Mouse (Mus musculus) hindbrain, embryonic 13.5 days (tissue): ENCODE measurements around the gene Dyrk3. TPM values are rescaled to one million over a fixed set of nuclear protein-coding genes. Genes with fewer than 3 reads are reported as not detected.
A peak's percentile ranks its signal among the peaks of the same experiment; 100 is the strongest.

Source experiments
- ATAC-seq: fragments of 200-750 bp; cut with Nextera tagmentation; 2 replicates; pipeline ENCODE4 v1.8.0; 2017; ENCODE audit warnings: moderate TSS enrichment; ENCODE audit not compliant: low FRiP score
- H3K27ac ChIP-seq: fragments of 300-500 bp; sonication (generic); 2 replicates; pipeline ENCODE4 v1.5.1; 2015; ENCODE audit warnings: inconsistent platforms, mild to moderate bottlenecking, moderate library complexity
- H3K27me3 ChIP-seq: fragments of 300-500 bp; sonication (generic); 2 replicates; pipeline ENCODE4 v1.6.1; 2015; ENCODE audit warnings: mild to moderate bottlenecking, inconsistent platforms
- H3K36me3 ChIP-seq: fragments of 300-500 bp; sonication (generic); 2 replicates; pipeline ENCODE4 v1.6.1; 2015; ENCODE audit warnings: mild to moderate bottlenecking, inconsistent platforms
- H3K4me1 ChIP-seq: fragments of 300-500 bp; sonication (generic); replicated peaks from 2 replicates; pipeline ENCODE4 v1.6.1; 2015; ENCODE audit warnings: inconsistent platforms
- H3K4me2 ChIP-seq: fragments of 300-500 bp; sonication (generic); 2 replicates; pipeline ENCODE4 v1.6.1; 2015; ENCODE audit warnings: inconsistent platforms, mild to moderate bottlenecking, moderate library complexity
- H3K4me3 ChIP-seq: fragments of 300-500 bp; sonication (generic); 2 replicates; pipeline ENCODE4 v1.5.1; 2015; ENCODE audit warnings: mild to moderate bottlenecking, inconsistent platforms
- H3K9ac ChIP-seq: fragments of 300-500 bp; sonication (generic); 2 replicates; pipeline ENCODE4 v1.6.1; 2015; ENCODE audit warnings: mild to moderate bottlenecking, inconsistent platforms
- H3K9me3 ChIP-seq: fragments of 300-500 bp; sonication (generic); 2 replicates; pipeline ENCODE4 v1.6.1; 2016; ENCODE audit warnings: inconsistent platforms
- WGBS: fragments of 180-500 bp; shearing (Covaris S2); methylation state at CpG from one replicate; pipeline ENCODE4 v1.1.7; 2015; 5-methylcytosine and 5-hydroxymethylcytosine counted together
- polyA plus RNA-seq: library from polyadenylated mRNA; unstranded; fragments of >200 nt; fragmentation: Nextera tagmentation; extraction: Ambion mirVana; gene quantifications from 2 replicates; pipeline ENCODE4 v1.2.1, GENCODE M21; 2015

Dyrk3 gene
- polyA plus RNA-seq, 1 experiment from 2014 or later = 15.6 TPM

DNA sequence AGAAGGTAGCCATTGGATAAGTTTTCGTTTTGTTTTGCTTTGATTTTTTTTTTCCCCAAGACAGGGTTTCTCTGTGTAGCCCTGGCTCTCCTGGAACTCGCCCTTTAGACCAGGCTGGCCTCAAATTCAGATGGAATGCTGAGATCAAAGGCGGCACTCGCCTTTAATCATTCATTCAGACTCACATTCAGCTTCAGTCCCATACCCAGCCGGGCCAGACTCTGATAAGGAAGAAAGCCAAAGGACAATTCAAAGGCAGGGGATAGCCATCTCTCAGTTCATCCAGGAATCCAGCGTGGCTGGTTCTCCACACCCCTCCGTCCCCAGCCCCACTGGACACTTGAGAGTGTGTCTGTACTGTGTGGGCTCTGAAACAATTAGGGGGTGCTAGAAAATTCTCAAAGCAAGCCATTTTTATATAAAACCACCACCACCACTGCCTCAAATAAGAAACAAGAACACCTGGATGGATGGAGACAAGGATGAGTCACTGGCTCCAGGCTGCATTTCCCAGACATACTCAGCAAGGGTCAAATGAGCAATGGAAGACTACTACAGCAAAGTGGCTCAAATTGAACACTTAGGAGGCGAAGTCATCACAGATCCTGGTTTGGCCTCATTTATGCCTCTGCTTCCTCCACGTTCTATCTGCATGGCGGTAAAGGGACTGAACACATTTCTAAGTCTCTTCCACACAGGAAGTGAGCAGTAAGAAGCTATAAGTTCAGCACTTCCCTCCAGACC, 14.4 kb downstream of the Dyrk3 start:
- ATAC-seq = no peak

DNA sequence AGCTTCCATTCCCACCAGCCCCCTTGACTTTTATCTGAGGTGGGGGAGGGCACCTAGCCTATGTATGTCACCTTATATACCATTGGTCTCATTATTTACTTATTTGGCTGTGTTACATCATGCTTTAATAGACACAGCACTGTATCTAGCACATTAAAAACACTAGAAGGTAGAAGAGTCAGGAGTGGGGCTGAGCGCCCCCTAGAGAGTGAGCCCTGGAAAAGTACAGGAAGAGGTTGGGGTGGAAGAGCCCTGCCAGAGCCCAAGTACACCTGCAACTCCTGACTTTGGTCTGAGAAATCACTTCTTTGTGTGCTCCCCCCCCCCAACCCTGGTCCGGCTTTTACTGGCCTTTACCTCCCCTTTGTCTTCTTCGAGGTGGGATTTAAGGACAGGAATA, 16.2 kb downstream of the Dyrk3 start:
- Histone ChIP-seq H3K27ac (no peak overlapping the region), H3K36me3 (peaks cover 3% of the 10 kb centered on the region), H3K4me2 (no peak overlapping the region), H3K27me3 (no peaks in the 10 kb centered on the region), H3K4me1 (peaks cover 4% of the 10 kb centered on the region), H3K4me3 (no peak overlapping the region), H3K9ac (no peak overlapping the region), H3K9me3 (no peaks in the 10 kb centered on the region)
- no peak for ATAC-seq
- 40% methylated on average over 3 of the region's 3 CpGs for WGBS

More for the DNA sequence above, 14.4 kb downstream of the Dyrk3 start:
- no peaks in the 10 kb centered on the region for H3K27me3 ChIP-seq
- H3K4me2 ChIP-seq = no peak overlapping the region
- peaks cover 19% of the 10 kb centered on the region for H3K36me3 ChIP-seq
- H3K27ac ChIP-seq = no peak overlapping the region
- H3K4me1 ChIP-seq = no peaks in the 10 kb centered on the region
- 70% methylated on average over 10 of the region's 10 CpGs for WGBS
- no peak overlapping the region for H3K4me3 ChIP-seq
- no peak overlapping the region for H3K9ac ChIP-seq
- H3K9me3 ChIP-seq = no peaks in the 10 kb centered on the region

DNA sequence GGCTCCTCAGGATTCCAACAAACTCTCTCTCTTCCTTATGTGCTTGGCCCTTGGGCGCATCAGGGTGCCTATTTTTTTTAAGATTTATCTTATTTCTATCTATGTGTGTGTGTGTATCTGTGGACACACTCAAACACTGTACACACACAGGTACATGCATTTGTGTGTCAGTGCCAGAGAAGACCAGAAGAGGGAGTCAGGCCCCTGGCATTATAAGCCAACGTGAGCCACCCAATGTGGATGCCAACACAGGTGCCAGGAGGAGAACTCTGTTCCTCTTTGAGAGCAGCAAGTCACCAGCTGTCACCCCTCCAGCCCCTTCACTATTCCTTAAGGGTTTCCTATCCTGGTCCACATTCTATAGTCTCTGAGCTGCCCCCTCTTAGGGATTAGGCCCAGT, 19.1 kb downstream of the Dyrk3 start:
- Histone ChIP-seq H3K4me2 (no peak overlapping the region), H3K36me3 (no peaks in the 10 kb centered on the region), H3K4me3 (no peak overlapping the region), H3K4me1 (peaks cover 10% of the 10 kb centered on the region), H3K9ac (no peak overlapping the region), H3K27ac (no peak overlapping the region), H3K9me3 (no peaks in the 10 kb centered on the region), H3K27me3 (0 out of 2 replicates have a peak, but pooled peaks cover 4% of the 10 kb centered on the region)
- 64% methylated on average over 2 of the region's 2 CpGs for WGBS
- no peak for ATAC-seq

DNA sequence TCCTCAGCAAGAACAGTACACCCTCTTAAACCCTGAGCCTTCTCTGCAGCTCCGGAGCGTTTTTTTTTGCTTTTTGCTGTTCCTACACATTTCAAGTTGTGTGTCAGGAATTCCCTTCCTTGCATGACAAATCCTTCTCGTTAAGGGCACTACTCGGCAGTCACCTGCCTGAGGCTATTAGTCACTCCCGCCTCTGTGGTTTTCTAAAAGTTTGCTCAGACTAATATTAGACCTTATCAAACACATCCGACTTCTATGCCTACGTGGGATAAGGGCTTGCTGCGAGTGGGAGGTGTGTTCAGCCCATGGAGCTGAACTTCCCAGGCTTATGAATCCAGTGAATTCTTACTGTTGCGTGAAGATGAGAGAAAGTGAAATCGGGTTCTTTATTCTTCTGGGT, 19.6 kb downstream of the Dyrk3 start:
- Histone ChIP-seq H3K4me3 (no peak overlapping the region), H3K4me2 (no peak overlapping the region), H3K36me3 (no peaks in the 10 kb centered on the region), H3K9ac (no peak overlapping the region), H3K27me3 (0 out of 2 replicates have a peak, but pooled peaks cover 4% of the 10 kb centered on the region), H3K27ac (no peak overlapping the region), H3K9me3 (no peaks in the 10 kb centered on the region), H3K4me1 (peaks cover 10% of the 10 kb centered on the region)
- no peak for ATAC-seq
- WGBS = 79% methylated on average over 10 of the region's 10 CpGs

DNA sequence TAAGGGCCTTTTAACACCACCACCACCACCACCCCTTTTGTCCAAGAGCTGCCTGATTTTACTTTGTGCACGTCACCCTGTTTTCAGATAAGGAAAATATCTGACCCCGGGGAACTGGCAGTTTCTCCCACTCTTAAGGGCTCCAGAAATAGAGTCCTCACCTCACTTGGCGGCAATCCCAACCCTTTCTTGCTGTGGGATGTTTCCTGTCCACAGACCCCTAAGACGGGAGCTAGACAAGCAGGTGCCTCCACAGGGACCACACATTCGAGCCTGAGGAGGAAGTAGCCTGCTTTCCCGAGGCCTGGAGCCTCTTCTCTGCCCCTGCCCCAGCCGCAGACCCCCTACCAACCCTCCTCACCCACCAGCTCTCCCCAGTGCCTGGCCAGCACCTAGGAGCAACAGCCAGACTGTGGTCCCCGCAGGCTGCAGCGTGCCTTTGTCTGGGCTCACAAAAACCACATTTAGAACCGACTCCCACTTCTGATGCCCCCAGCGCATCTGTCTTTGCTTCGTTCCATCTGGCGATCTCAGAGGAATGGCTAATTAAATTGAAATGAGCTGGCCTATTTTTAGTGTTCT, 21.6 kb downstream of the Dyrk3 start:
- Histone ChIP-seq H3K4me1 (peaks cover 10% of the 10 kb centered on the region), H3K27me3 (0 out of 2 replicates have a peak, but pooled peaks cover 4% of the 10 kb centered on the region), H3K9me3 (no peaks in the 10 kb centered on the region), H3K4me3 (no peak overlapping the region), H3K9ac (peak overlapping the region; percentile 7; the same call in 1 of the 2 replicates), H3K4me2 (no peak overlapping the region), H3K36me3 (no peaks in the 10 kb centered on the region), H3K27ac (peak overlapping the region; percentile 81)
- peak; percentile 55 for ATAC-seq
- 48% methylated on average over 13 of the region's 13 CpGs for WGBS

DNA sequence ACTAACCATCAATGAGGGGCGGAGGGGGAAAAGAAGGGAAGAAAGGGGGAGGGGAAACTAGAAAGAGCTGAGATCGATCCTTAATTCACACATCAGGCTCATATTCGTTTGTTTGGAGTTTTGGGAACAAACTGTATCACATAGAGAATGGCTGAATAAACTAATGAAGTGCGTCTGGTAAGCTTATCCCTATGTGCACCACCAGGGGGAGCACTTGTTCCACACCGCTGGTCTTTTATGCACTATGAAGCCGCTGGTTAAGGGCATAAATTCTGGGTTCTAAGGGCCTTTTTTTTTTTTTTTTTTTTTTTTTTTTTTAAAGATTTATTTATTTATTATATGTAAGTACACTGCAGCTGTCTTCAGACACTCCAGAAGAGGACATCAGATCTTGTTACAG, 22.2 kb downstream of the Dyrk3 start:
- no peak overlapping the region for H3K9ac ChIP-seq
- H3K4me3 ChIP-seq = no peak overlapping the region
- 0 out of 2 replicates have a peak, but pooled peaks cover 4% of the 10 kb centered on the region for H3K27me3 ChIP-seq
- H3K4me2 ChIP-seq = no peak overlapping the region
- H3K27ac ChIP-seq = no peak overlapping the region
- H3K36me3 ChIP-seq = no peaks in the 10 kb centered on the region
- WGBS = 18% methylated on average over 6 of the region's 6 CpGs
- peak; percentile 20 for ATAC-seq
- peaks cover 10% of the 10 kb centered on the region for H3K4me1 ChIP-seq
- H3K9me3 ChIP-seq = no peaks in the 10 kb centered on the region

DNA sequence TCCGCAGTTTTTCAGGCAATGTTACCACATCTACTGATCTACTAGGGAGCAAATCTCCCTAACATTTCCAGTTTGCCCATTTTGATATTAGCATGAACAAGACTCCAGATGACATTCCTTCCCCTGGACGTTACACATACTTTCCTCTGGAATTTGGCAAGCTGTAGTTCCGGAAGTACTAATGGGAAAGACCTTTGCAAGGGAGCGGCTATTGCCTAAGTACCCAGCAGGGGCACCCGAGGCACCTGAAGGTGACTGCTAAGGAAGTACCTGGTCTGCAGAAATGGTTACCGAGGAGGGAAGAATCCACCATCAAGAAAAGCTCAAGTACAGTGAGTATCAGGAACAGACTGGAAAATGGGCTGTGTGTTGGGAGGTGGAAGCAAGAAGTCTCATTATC, 25.6 kb downstream of the Dyrk3 start:
- Histone ChIP-seq H3K9me3 (no peaks in the 10 kb centered on the region), H3K36me3 (no peaks in the 10 kb centered on the region), H3K4me1 (peaks cover 10% of the 10 kb centered on the region), H3K9ac (no peak overlapping the region), H3K27ac (no peak overlapping the region), H3K4me2 (no peak overlapping the region), H3K4me3 (no peak overlapping the region), H3K27me3 (0 out of 2 replicates have a peak, but pooled peaks cover 4% of the 10 kb centered on the region)
- 48% methylated on average over 6 of the region's 6 CpGs for WGBS
- ATAC-seq = no peak

DNA sequence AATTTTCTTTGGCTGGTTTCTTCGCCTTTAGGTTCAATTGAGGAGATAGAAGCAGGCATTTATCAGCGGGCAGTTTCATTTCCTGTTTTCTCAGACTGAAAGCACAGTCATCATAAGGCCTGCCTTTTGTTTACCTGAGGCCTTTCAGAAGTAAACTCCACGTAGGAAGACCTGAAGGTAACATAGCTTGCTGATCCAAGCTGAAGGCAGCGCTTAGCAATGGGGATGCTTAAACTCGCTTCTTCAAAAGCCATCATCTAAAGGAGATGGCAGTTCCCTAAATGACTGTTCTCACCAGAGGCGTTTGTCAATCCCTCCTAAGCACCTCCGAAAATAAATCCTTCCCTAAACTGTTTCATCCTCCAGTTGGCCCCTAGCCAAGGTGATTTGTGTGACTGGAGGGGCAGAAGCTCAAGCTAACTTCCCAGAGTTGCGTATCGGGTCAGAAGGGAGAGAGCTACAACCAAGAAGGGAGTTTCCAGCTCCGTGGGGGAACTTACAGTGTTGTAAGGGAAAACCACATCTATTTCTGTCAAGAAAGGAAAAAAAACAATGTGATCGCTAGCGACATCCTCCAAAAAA, 27.5 kb downstream of the Dyrk3 start:
- Histone ChIP-seq H3K27me3 (0 out of 2 replicates have a peak, but pooled peaks cover 4% of the 10 kb centered on the region), H3K9ac (no peak overlapping the region), H3K4me1 (no peaks in the 10 kb centered on the region; the same call in 1 of the 2 replicates), H3K27ac (no peak overlapping the region), H3K4me2 (no peak overlapping the region), H3K36me3 (no peaks in the 10 kb centered on the region), H3K4me3 (no peak overlapping the region), H3K9me3 (no peaks in the 10 kb centered on the region)
- no peak for ATAC-seq
- 82% methylated on average over 12 of the region's 12 CpGs for WGBS

- Histone ChIP-seq H3K9ac (no peak overlapping the region), H3K27me3 (0 out of 2 replicates have a peak, but pooled peaks cover 4% of the 10 kb centered on the region), H3K9me3 (no peaks in the 10 kb centered on the region), H3K27ac (no peak overlapping the region), H3K4me2 (no peak overlapping the region), H3K4me1 (no peaks in the 10 kb centered on the region; the same call in 1 of the 2 replicates), H3K4me3 (no peak overlapping the region), H3K36me3 (no peaks in the 10 kb centered on the region)
- 65% methylated on average over 10 of the region's 10 CpGs for WGBS
- no peak for ATAC-seq
Measured at GRCm38 (mm10) chr1:131107575-131108308, 30.4 kb downstream of the Dyrk3 start.

- H3K9me3 ChIP-seq = no peaks in the 10 kb centered on the region
- no peaks in the 10 kb centered on the region for H3K4me1 ChIP-seq
- no peak overlapping the region for H3K27ac ChIP-seq
- ATAC-seq = no peak
- no peak overlapping the region for H3K4me3 ChIP-seq
- H3K27me3 ChIP-seq = peaks cover 7% of the 10 kb centered on the region; the same call in 1 of the 2 replicates
- no peaks in the 10 kb centered on the region for H3K36me3 ChIP-seq
- H3K9ac ChIP-seq = no peak overlapping the region
- WGBS = 88% methylated on average over 10 of the region's 10 CpGs
- H3K4me2 ChIP-seq = no peak overlapping the region
Measured at GRCm38 (mm10) chr1:131103776-131104424, 34.2 kb downstream of the Dyrk3 start.

- Histone ChIP-seq H3K27me3 (peaks cover 7% of the 10 kb centered on the region; the same call in 1 of the 2 replicates), H3K4me3 (no peak overlapping the region), H3K9ac (no peak overlapping the region), H3K9me3 (no peaks in the 10 kb centered on the region), H3K27ac (no peak overlapping the region), H3K4me2 (no peak overlapping the region), H3K4me1 (peaks cover 14% of the 10 kb centered on the region), H3K36me3 (no peaks in the 10 kb centered on the region)
- WGBS = 89% methylated on average over 1 of the region's 1 CpGs
- no peak for ATAC-seq
Measured at GRCm38 (mm10) chr1:131100808-131101207, 37.3 kb downstream of the Dyrk3 start.
